Mouse (Mus musculus) liver, embryonic 14.5 days (tissue): ENCODE results near the gene Lman2.

Experiments
- CTCF ChIP-seq: IDR thresholded peaks from 2 replicates; pipeline ENCODE4 v1.5.1; 2016; ENCODE audit warnings: antibody characterized with exemption, low read depth, control low read depth
- EP300 ChIP-seq: IDR thresholded peaks from 2 replicates; pipeline ENCODE4 v1.6.1; 2016; ENCODE audit warnings: antibody characterized with exemption, low read depth

DNA sequence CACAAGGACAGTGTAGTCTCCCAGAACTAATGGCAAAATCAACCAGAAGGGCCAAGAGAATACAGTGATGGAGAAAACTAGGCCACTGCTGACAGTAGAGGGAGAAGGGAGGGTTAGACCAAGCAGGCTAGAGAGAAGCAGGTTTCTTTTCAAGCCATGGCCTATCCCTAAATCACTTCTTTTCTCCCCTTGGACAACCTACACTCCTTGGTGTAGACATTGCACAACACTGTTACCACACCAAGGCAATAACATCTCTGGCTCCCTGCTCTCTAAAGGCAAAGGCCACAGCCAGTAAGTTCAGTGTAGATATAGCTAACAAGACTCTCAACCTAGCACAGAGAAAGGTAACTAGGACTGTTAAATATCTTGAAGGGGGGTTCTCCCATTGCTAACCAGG, 1.4 kb downstream of the Lman2 start:
- TF ChIP-seq CTCF (no peak), EP300 (no peak)
